Mouse (Mus musculus) forebrain, embryonic 16.5 days (tissue): Measurements from ENCODE around the gene Gdap2. TPM values are rescaled to one million over a fixed set of nuclear protein-coding genes. Genes with fewer than 3 reads are reported as not detected.

Experiments used
- ATAC-seq: fragments of 200-750 bp; cut with Nextera tagmentation; 2 replicates; pipeline ENCODE4 v1.8.0; 2017; ENCODE audit warnings: mild to moderate bottlenecking, moderate library complexity
- H3K27ac ChIP-seq: fragments of 300-500 bp; sonication (generic); 2 replicates; pipeline ENCODE4 v1.5.1; 2014; ENCODE audit warnings: low read length, control low read depth
- H3K27me3 ChIP-seq: fragments of 300-500 bp; sonication (generic); replicated peaks from 2 replicates; pipeline ENCODE4 v1.6.1; 2014; ENCODE audit warnings: low read length; ENCODE audit not compliant: control insufficient read depth, insufficient read depth
- H3K36me3 ChIP-seq: fragments of 300-500 bp; sonication (generic); 2 replicates; pipeline ENCODE4 v1.6.1; 2014; ENCODE audit not compliant: control insufficient read depth, insufficient read depth
- H3K4me1 ChIP-seq: fragments of 300-500 bp; sonication (generic); replicated peaks from 2 replicates; pipeline ENCODE4 v1.6.1; 2014; ENCODE audit warnings: low read length; ENCODE audit not compliant: control insufficient read depth, insufficient read depth
- H3K4me2 ChIP-seq: fragments of 300-500 bp; sonication (generic); 2 replicates; pipeline ENCODE4 v1.6.1; 2014; ENCODE audit warnings: mild to moderate bottlenecking, low read length, control low read depth
- H3K4me3 ChIP-seq: fragments of 300-500 bp; sonication (generic); replicated peaks from 2 replicates; pipeline ENCODE4 v1.5.1; 2014; ENCODE audit warnings: mild to moderate bottlenecking, low read length, control low read depth
- H3K9ac ChIP-seq: fragments of 300-500 bp; sonication (generic); replicated peaks from 2 replicates; pipeline ENCODE4 v1.6.1; 2014; ENCODE audit warnings: low read depth, low read length, control low read depth
- H3K9me3 ChIP-seq: fragments of 300-500 bp; sonication (generic); 2 replicates; pipeline ENCODE4 v1.6.1; 2016; ENCODE audit warnings: low read length; ENCODE audit not compliant: control insufficient read depth
- WGBS: fragments of 180-500 bp; shearing (Covaris S2); extraction: QIAGEN DNeasy Blood & Tissue Kit; methylation state at CpG from one replicate; pipeline ENCODE4 v1.1.7; 2014; 5-methylcytosine and 5-hydroxymethylcytosine counted together
- polyA plus RNA-seq: library from polyadenylated mRNA; unstranded; fragments of >200 nt; fragmentation: Nextera tagmentation; extraction: Ambion mirVana; gene quantifications from 2 replicates; pipeline ENCODE4 v1.2.1, GENCODE M21; 2015

Gdap2 gene
- polyA plus RNA-seq, result 45.4 and 48.2 TPM in 2 replicates

- Histone ChIP-seq H3K4me3 (peak within 1 kb of the TSS; percentile 93), H3K4me2 (peak within 1 kb of the TSS; percentile 80), H3K9ac (peak within 1 kb of the TSS; percentile 95), H3K4me1 (peaks cover 15% of the 10 kb centered on the region), H3K27me3 (no peaks in the 10 kb centered on the region), H3K27ac (peak within 1 kb of the TSS; percentile 95), H3K36me3 (peaks cover 2% of the 10 kb centered on the region; the same call in 1 of the 2 replicates), H3K9me3 (no peaks in the 10 kb centered on the region)
- peak; percentile 99 for ATAC-seq
- under 1% methylated on average over 55 of the region's 55 CpGs for WGBS
Measured at GRCm38 (mm10) chr3:100162315-100163105, at the start of gene Gdap2, which contains the start of gene Wdr3. Gene Gdap2 (plus strand): TSS chr3:100162381. Gene Wdr3 (minus strand): TSS chr3:100162407.

GRCm38 (mm10) chr3:100118681-100119080 is 43.5 kb upstream of the Gdap2 start:
- no peak overlapping the region for H3K4me2 ChIP-seq
- H3K4me3 ChIP-seq, result no peak overlapping the region
- no peak for ATAC-seq
- no peak overlapping the region for H3K9ac ChIP-seq
- H3K9me3 ChIP-seq, result no peaks in the 10 kb centered on the region
- H3K27me3 ChIP-seq, result no peaks in the 10 kb centered on the region
- H3K4me1 ChIP-seq, result no peaks in the 10 kb centered on the region
- H3K27ac ChIP-seq, result no peak overlapping the region
- no peaks in the 10 kb centered on the region for H3K36me3 ChIP-seq
- WGBS, result 77% methylated on average over 2 of the region's 2 CpGs

DNA sequence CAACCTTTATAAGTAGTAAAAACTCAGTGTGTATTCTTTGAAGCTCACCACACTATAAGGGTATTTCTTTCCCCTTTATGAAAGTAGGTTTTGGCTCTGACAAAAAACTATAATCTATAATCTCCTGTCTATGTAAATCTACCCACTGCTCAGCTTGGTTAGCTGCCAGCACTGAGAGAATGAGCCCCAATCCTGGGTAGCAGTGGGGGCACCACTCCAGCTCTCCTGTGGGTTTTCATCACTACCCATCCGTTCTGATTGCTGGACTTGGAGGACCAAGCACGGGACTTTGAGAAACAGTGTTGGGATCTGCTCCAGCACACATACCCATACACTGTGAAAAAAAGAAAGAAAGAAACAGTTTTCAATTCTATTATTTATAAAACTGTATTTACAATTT is 40.2 kb upstream of the Gdap2 start:
- no peak for ATAC-seq
- no peak overlapping the region for H3K4me3 ChIP-seq
- WGBS, result 58% methylated on average over 2 of the region's 2 CpGs
- H3K4me2 ChIP-seq, result no peak overlapping the region
- no peaks in the 10 kb centered on the region for H3K36me3 ChIP-seq
- H3K27me3 ChIP-seq, result no peaks in the 10 kb centered on the region
- no peaks in the 10 kb centered on the region for H3K9me3 ChIP-seq
- no peak overlapping the region for H3K9ac ChIP-seq
- H3K4me1 ChIP-seq, result no peaks in the 10 kb centered on the region
- H3K27ac ChIP-seq, result no peak overlapping the region

DNA sequence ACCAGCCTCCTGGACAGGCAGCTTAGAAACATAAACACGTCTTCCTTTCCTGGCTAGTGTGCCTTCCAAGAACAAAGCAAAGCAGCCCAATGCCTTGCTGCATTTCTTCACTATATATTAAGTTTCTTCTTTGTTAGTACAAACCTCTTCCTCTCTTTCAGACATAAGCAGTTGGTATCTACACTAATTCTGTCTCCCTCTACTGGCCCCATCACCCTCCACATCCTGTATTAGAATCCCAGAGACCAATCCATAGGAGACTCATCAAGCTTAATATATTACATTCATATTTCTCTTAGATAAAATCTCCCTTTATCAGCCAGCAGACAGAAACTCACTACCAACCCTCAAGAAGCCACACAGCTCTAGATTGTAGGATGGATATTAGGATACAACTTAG is 39.7 kb upstream of the Gdap2 start:
- H3K9ac ChIP-seq, result no peak overlapping the region
- H3K4me1 ChIP-seq, result no peaks in the 10 kb centered on the region
- no peak overlapping the region for H3K27ac ChIP-seq
- WGBS, result 75% methylated on average over 1 of the region's 1 CpGs
- H3K9me3 ChIP-seq, result no peaks in the 10 kb centered on the region
- no peaks in the 10 kb centered on the region for H3K27me3 ChIP-seq
- no peaks in the 10 kb centered on the region for H3K36me3 ChIP-seq
- H3K4me2 ChIP-seq, result no peak overlapping the region
- no peak for ATAC-seq
- no peak overlapping the region for H3K4me3 ChIP-seq

GRCm38 (mm10) chr3:100160682-100161445 is 1.3 kb upstream of the Gdap2 start:
- peak overlapping the region; percentile 95 for H3K9ac ChIP-seq
- H3K4me1 ChIP-seq, result peaks cover 15% of the 10 kb centered on the region
- H3K27ac ChIP-seq, result no peak overlapping the region
- peak overlapping the region; percentile 93 for H3K4me3 ChIP-seq
- H3K36me3 ChIP-seq, result peaks cover 13% of the 10 kb centered on the region
- peak overlapping the region; percentile 67 for H3K4me2 ChIP-seq
- H3K27me3 ChIP-seq, result no peaks in the 10 kb centered on the region
- ATAC-seq, result no peak
- 89% methylated on average over 15 of the region's 15 CpGs for WGBS
- H3K9me3 ChIP-seq, result no peaks in the 10 kb centered on the region

- Histone ChIP-seq H3K4me2 (peak overlapping the region; percentile 67), H3K36me3 (peaks cover 7% of the 10 kb centered on the region), H3K27ac (no peak overlapping the region; the same call in 1 of the 2 replicates), H3K9ac (peak overlapping the region; percentile 95), H3K4me3 (peak overlapping the region; percentile 93), H3K27me3 (no peaks in the 10 kb centered on the region), H3K9me3 (no peaks in the 10 kb centered on the region), H3K4me1 (peaks cover 15% of the 10 kb centered on the region)
- WGBS, result 1% methylated on average over 35 of the region's 35 CpGs
- ATAC-seq, result peak; percentile 10; the same call in 1 of the 2 replicates
Measured at GRCm38 (mm10) chr3:100161665-100162314, 391 bp upstream of the Gdap2 start.

DNA sequence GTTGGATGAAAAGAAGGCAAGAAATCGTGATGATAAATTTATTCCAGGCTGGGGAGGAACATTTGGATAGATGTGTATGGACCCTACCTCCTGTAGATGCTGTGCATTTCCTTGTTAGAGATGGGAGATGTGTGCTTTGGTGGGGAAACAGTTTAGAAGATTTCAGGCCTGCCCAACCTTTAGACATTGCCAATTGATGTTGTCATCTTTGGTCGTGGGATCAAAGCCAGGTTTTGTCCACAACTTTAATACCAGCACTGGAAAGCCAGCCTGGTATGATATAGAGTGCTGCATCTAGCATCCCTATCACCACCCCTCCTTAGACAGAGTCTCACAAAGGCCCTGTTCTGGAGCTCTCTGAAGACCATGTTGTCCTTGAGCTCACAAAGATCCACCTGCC is 1.4 kb downstream of the Gdap2 start:
- no peak overlapping the region for H3K27ac ChIP-seq
- no peaks in the 10 kb centered on the region for H3K27me3 ChIP-seq
- peaks cover 2% of the 10 kb centered on the region; the same call in 1 of the 2 replicates for H3K36me3 ChIP-seq
- H3K4me1 ChIP-seq, result peaks cover 15% of the 10 kb centered on the region
- H3K4me2 ChIP-seq, result peak overlapping the region; percentile 80; the same call in 1 of the 2 replicates
- H3K9me3 ChIP-seq, result no peaks in the 10 kb centered on the region
- no peak for ATAC-seq
- no peak overlapping the region for H3K4me3 ChIP-seq
- no peak overlapping the region for H3K9ac ChIP-seq
- WGBS, result 82% methylated on average over 2 of the region's 2 CpGs

DNA sequence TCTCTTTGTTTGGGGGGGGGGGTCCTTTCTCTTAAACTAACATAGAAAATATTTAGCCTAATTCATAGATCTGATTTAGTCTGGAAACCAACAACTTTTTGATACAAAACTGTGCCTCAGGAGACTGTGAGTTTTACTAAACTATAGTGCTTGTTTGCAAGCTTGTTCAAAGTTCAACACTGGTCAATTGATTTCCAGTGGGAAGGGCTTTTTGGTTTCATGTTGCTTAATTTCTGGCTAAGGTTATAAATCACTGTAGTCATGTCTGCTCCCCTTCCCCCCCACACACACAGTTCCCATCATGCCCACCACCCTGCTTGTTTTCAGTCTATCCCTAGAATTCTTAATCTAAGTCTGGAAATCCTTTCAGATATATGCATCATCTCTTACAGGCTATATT is 2.8 kb downstream of the Gdap2 start:
- H3K4me2 ChIP-seq, result no peak overlapping the region
- H3K4me3 ChIP-seq, result no peak overlapping the region
- H3K9ac ChIP-seq, result no peak overlapping the region
- no peak for ATAC-seq
- no peak overlapping the region for H3K27ac ChIP-seq
- H3K36me3 ChIP-seq, result no peaks in the 10 kb centered on the region; the same call in 1 of the 2 replicates
- no peaks in the 10 kb centered on the region for H3K27me3 ChIP-seq
- no peaks in the 10 kb centered on the region for H3K9me3 ChIP-seq
- peaks cover 15% of the 10 kb centered on the region for H3K4me1 ChIP-seq

- no peaks in the 10 kb centered on the region for H3K27me3 ChIP-seq
- no peak overlapping the region for H3K9ac ChIP-seq
- no peak overlapping the region for H3K4me3 ChIP-seq
- no peak overlapping the region for H3K27ac ChIP-seq
- WGBS, result 95% methylated on average over 2 of the region's 2 CpGs
- no peak overlapping the region for H3K4me2 ChIP-seq
- H3K4me1 ChIP-seq, result no peaks in the 10 kb centered on the region
- no peak for ATAC-seq
- H3K9me3 ChIP-seq, result no peaks in the 10 kb centered on the region
- H3K36me3 ChIP-seq, result peaks cover 48% of the 10 kb centered on the region
Measured at GRCm38 (mm10) chr3:100176031-100176430, 13.8 kb downstream of the Gdap2 start.
